Mouse (Mus musculus) hindbrain, postnatal 0 days (tissue): Measurements from ENCODE around the gene Mdfi. TPM values are rescaled to one million over a fixed set of nuclear protein-coding genes. Genes with fewer than 3 reads are reported as not detected.
A peak's percentile ranks its signal among the peaks of the same experiment; 100 is the strongest.

Experiments
- ATAC-seq: fragments of 200-750 bp; cut with Nextera tagmentation; 2 replicates; pipeline ENCODE4 v1.8.0; 2017; ENCODE audit warnings: mild to moderate bottlenecking, moderate TSS enrichment, moderate library complexity
- DNase-seq: peaks from one replicate; pipeline ENCODE4 v3.0.0-alpha.2; 2015; ENCODE audit warnings: low spot score
- H3K27ac ChIP-seq: fragments of 300-500 bp; sonication (generic); 2 replicates; pipeline ENCODE4 v1.5.1; 2014; ENCODE audit warnings: mild to moderate bottlenecking
- H3K27me3 ChIP-seq: fragments of 300-500 bp; sonication (generic); 2 replicates; pipeline ENCODE4 v1.6.1; 2014; ENCODE audit warnings: low read length, mixed read lengths; ENCODE audit not compliant: insufficient read depth
- H3K36me3 ChIP-seq: fragments of 300-500 bp; sonication (generic); 2 replicates; pipeline ENCODE4 v1.6.1; 2014; ENCODE audit warnings: low read length, mixed read lengths; ENCODE audit not compliant: insufficient read depth
- H3K4me1 ChIP-seq: fragments of 300-500 bp; sonication (generic); 2 replicates; pipeline ENCODE4 v1.6.1; 2014; ENCODE audit warnings: antibody characterized with exemption, low read length, mixed read lengths; ENCODE audit not compliant: insufficient read depth
- H3K4me2 ChIP-seq: fragments of 300-500 bp; sonication (generic); 2 replicates; pipeline ENCODE4 v1.6.1; 2014; ENCODE audit warnings: low read depth, mild to moderate bottlenecking, low read length, moderate library complexity, mixed read lengths
- H3K4me3 ChIP-seq: fragments of 300-500 bp; sonication (generic); 2 replicates; pipeline ENCODE4 v1.5.1; 2014; ENCODE audit warnings: low read length
- H3K9ac ChIP-seq: fragments of 300-500 bp; sonication (generic); replicated peaks from 2 replicates; pipeline ENCODE4 v1.6.1; 2014; ENCODE audit warnings: mild to moderate bottlenecking, low read length, moderate library complexity, mixed read lengths
- H3K9me3 ChIP-seq: fragments of 300-500 bp; sonication (generic); 2 replicates; pipeline ENCODE4 v1.6.1; 2016; ENCODE audit warnings: low read length, mixed read lengths
- CTCF ChIP-seq: IDR thresholded peaks from 2 replicates; pipeline ENCODE4 v1.5.1; 2016; ENCODE audit warnings: antibody characterized with exemption, control low read depth, low read depth
- WGBS: fragments of 180-500 bp; shearing (Covaris S2); extraction: QIAGEN DNeasy Blood & Tissue Kit; methylation state at CpG from one replicate; pipeline ENCODE4 v1.1.7; 2014; 5-methylcytosine and 5-hydroxymethylcytosine counted together
- polyA plus RNA-seq: library from polyadenylated mRNA; unstranded; fragments of >200 nt; fragmentation: Nextera tagmentation; extraction: Ambion mirVana; gene quantifications from 2 replicates; pipeline ENCODE4 v1.2.1, GENCODE M21; 2015
- total RNA-seq: library from RNA; depleted of rRNA; stranded (reverse); fragments of >200 nt; gene quantifications from 2 replicates; pipeline ENCODE4 v1.2.3, GENCODE M21; 2014

Mdfi gene
- total and polyA plus RNA-seq, 2 experiments from 2014 or later: 2.6 to 38.7 TPM

GRCm38 (mm10) chr17:47850639-47851314 lies 16.3 kb upstream of the Mdfi start:
- H3K27me3 ChIP-seq: no peaks in the 10 kb centered on the region
- H3K4me2 ChIP-seq: no peak overlapping the region
- no peak overlapping the region for H3K9ac ChIP-seq
- no peak overlapping the region for H3K27ac ChIP-seq
- H3K4me3 ChIP-seq: no peak overlapping the region
- no peaks in the 10 kb centered on the region for H3K4me1 ChIP-seq
- DNase-seq (no peak), ATAC-seq (no peak)
- no peaks in the 10 kb centered on the region for H3K36me3 ChIP-seq
- WGBS: 85% methylated on average over 7 of the region's 7 CpGs
- no peaks in the 10 kb centered on the region for H3K9me3 ChIP-seq
- no peak for TF ChIP-seq CTCF

GRCm38 (mm10) chr17:47850035-47850434 lies 15.5 kb upstream of the Mdfi start:
- H3K27ac ChIP-seq: no peak overlapping the region
- TF ChIP-seq CTCF: no peak
- H3K4me1 ChIP-seq: no peaks in the 10 kb centered on the region
- H3K27me3 ChIP-seq: no peaks in the 10 kb centered on the region
- H3K9me3 ChIP-seq: no peaks in the 10 kb centered on the region
- no peak overlapping the region for H3K9ac ChIP-seq
- H3K4me2 ChIP-seq: no peak overlapping the region
- no peak for ATAC-seq
- WGBS: 60% methylated on average over 3 of the region's 3 CpGs
- H3K36me3 ChIP-seq: no peaks in the 10 kb centered on the region
- DNase-seq: no peak
- H3K4me3 ChIP-seq: no peak overlapping the region

GRCm38 (mm10) chr17:47847985-47848384 lies 13.5 kb upstream of the Mdfi start:
- no peak overlapping the region for H3K9ac ChIP-seq
- H3K27me3 ChIP-seq: no peaks in the 10 kb centered on the region
- 87% methylated on average over 6 of the region's 6 CpGs for WGBS
- no peak overlapping the region for H3K4me3 ChIP-seq
- no peak overlapping the region for H3K27ac ChIP-seq
- ATAC-seq: no peak
- DNase-seq: no peak
- TF ChIP-seq CTCF: no peak
- H3K36me3 ChIP-seq: no peaks in the 10 kb centered on the region
- H3K4me2 ChIP-seq: no peak overlapping the region
- H3K4me1 ChIP-seq: no peaks in the 10 kb centered on the region
- no peaks in the 10 kb centered on the region for H3K9me3 ChIP-seq

- DNase-seq (no peak), ATAC-seq (no peak)
- H3K9ac ChIP-seq: no peak overlapping the region
- no peaks in the 10 kb centered on the region for H3K27me3 ChIP-seq
- no peaks in the 10 kb centered on the region for H3K9me3 ChIP-seq
- TF ChIP-seq CTCF: no peak
- H3K4me2 ChIP-seq: no peak overlapping the region
- no peak overlapping the region for H3K27ac ChIP-seq
- H3K36me3 ChIP-seq: no peaks in the 10 kb centered on the region
- H3K4me3 ChIP-seq: no peak overlapping the region
- 75% methylated on average over 11 of the region's 11 CpGs for WGBS
- H3K4me1 ChIP-seq: no peaks in the 10 kb centered on the region
Observed at GRCm38 (mm10) chr17:47845609-47846008, 11.1 kb upstream of the Mdfi start.

DNA sequence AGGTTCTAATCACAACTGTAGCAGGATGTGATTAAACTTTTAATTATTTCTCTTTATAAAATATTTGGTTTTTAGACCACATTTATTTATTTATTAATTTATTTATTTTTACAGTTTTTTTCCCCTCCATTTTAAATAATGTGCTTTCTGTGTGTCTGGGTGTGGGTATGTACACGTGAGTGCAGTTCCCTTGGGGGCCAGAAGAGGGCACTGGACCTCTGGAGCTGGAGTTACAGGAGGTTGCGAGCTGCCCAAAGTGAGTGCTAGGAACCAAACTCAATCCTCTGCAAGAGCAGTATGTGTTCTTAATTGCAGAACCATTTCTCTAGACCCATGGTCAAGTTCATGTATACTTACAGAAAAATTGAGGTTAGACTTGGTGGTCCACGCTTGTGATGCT lies 9.0 kb upstream of the Mdfi start:
- H3K9ac ChIP-seq: no peak overlapping the region
- 0 out of 2 replicates have a peak, but pooled peaks have one; percentile 22 for TF ChIP-seq CTCF

GRCm38 (mm10) chr17:47841931-47842623 lies 7.6 kb upstream of the Mdfi start:
- TF ChIP-seq CTCF: no peak
- H3K27me3 ChIP-seq: no peaks in the 10 kb centered on the region
- peak; percentile 51; the same call in 1 of the 2 replicates for ATAC-seq
- no peak overlapping the region for H3K27ac ChIP-seq
- H3K4me1 ChIP-seq: no peaks in the 10 kb centered on the region
- no peaks in the 10 kb centered on the region for H3K9me3 ChIP-seq
- H3K4me3 ChIP-seq: no peak overlapping the region
- H3K36me3 ChIP-seq: no peaks in the 10 kb centered on the region
- no peak overlapping the region for H3K4me2 ChIP-seq
- DNase-seq: peak; percentile 60
- H3K9ac ChIP-seq: no peak overlapping the region
- WGBS: 66% methylated on average over 19 of the region's 19 CpGs

More for the DNA sequence above, 9.0 kb upstream of the Mdfi start:
- H3K4me2 ChIP-seq: no peak overlapping the region
- no peak overlapping the region for H3K4me3 ChIP-seq
- no peak overlapping the region for H3K27ac ChIP-seq
- DNase-seq (no peak), ATAC-seq (no peak)
- no peaks in the 10 kb centered on the region for H3K36me3 ChIP-seq
- H3K27me3 ChIP-seq: no peaks in the 10 kb centered on the region
- H3K4me1 ChIP-seq: no peaks in the 10 kb centered on the region
- no peaks in the 10 kb centered on the region for H3K9me3 ChIP-seq
- 92% methylated on average over 3 of the region's 3 CpGs for WGBS

GRCm38 (mm10) chr17:47841521-47841920 lies 7.0 kb upstream of the Mdfi start:
- ATAC-seq: no peak
- DNase-seq: no peak
- no peak overlapping the region for H3K27ac ChIP-seq
- no peak for TF ChIP-seq CTCF
- no peaks in the 10 kb centered on the region for H3K9me3 ChIP-seq
- H3K9ac ChIP-seq: no peak overlapping the region
- no peak overlapping the region for H3K4me3 ChIP-seq
- WGBS: 83% methylated on average over 8 of the region's 8 CpGs
- H3K4me2 ChIP-seq: no peak overlapping the region
- H3K27me3 ChIP-seq: no peaks in the 10 kb centered on the region
- H3K4me1 ChIP-seq: no peaks in the 10 kb centered on the region
- H3K36me3 ChIP-seq: no peaks in the 10 kb centered on the region
